Mouse (Mus musculus) spleen, adult 18-20 months (tissue): ENCODE results near the gene Heatr4.
"Not testable (repeated sequence)": the region's sequence is repeated elsewhere in the genome, so short reads cannot be mapped to it uniquely, and the experiment has no call there.

Experiments
- DNase-seq, 2 experiments: peaks; one replicate each; pipeline ENCODE4 v3.0.0; 2022; ENCODE audit warnings: mixed read lengths in 2 of 2

The Heatr4 gene

DNA sequence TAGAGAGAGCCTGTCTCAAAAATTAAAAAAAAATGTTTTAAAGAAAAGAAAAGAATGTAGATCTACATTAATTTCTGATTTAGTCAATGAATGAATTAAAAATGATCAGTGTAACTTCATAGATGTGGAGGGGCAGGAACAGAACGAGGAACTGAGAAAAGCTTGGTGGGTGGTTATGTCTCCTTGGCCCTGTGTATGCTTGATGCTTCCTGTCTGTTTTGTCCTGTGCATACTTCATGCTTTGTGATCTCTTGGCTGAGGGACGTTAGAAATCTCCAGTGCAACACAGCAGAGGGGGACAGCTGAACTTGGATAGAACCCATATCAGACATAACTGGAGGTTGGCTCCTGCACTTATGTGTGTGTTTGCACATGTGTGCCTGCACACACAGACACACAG, 12.6 kb upstream of the Heatr4 start:
- no peak for DNase-seq

DNA sequence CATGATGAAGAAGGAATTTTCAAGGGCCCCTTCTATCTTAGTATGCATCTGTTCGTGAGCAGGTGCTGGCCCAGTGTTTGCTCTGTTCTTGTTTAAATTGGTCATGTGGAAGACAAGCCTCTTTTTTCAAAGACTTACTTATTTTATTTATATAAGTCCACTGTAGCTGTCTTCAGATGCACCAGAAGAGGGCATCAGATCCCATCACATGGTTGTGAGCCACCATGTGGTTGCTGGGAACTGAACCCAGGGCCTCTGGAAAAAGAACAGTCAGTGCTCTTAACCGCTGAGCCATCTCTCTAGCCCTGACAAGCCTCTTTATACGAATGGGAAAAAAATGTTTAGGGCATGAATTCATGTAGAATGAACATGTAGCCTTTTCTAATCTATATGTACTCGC, 4.7 kb upstream of the Heatr4 start:
- no peak for DNase-seq

DNA sequence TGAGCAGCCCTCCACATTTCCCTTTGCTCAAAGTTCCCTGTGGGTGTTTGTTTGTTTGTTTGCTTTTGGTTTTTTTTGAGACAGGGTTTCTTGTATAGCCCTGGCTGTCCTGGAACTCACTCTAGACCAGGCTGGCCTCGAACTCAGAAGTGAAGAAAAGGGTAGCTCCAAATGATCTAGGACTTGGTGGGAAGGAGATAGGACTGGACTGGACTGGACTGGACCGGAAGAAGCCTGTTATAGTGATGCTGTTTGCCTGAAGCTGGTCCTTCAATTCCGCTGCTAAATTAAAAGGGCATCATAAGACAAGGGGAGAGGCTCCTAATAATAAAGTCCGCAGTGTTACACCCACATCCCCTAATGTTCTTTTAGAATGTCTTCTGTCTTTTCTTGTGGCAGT, 3.8 kb upstream of the Heatr4 start:
- DNase-seq: no peak

DNA sequence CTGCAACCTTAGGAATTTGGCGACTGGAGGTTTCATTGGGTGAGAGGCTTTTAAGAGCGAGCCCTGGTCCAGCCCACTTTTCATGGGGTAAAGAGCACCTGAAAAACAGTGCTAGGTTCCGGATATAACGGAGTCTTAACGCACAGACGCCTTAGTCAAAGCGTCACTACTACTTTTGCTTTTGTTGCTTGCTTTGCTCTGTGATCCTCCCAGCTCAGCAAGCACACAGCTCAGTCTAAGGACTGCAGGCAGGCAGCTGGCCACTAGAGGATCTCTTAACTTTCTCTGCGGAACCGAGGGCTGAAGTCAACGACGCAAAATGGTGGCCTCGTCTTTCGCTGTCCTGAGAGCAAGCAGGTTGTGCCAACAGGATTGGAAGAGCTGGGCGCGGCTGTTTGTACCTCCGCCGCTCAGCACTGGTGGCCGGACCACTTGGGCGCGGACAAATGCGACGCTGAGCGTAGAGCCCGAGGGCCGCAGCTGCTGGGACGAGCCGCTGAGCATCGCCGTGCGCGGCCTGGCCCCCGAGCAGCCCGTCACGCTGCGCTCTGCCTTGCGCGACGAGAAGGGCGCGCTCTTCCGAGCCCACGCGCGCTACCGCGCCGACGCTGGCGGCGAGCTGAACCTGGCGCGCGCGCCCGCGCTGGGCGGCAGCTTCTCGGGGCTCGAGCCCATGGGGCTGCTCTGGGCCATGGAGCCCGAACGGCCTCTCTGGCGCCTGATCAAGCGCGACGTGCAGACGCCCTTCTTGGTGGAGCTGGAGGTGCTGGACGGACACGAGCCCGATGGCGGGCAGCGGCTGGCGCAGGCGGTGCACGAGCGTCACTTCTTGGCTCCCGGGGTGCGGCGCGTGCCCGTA, 3.2 kb upstream of the Heatr4 start, which contains the start of gene Acot2:
Acot2 (plus strand) TSS at position 279 of the 859 bp plus-strand sequence.
- DNase-seq: peak; percentile 66 to 72

GRCm38 (mm10) chr12:83987242-83987582, 2.6 kb upstream of the Heatr4 start:
- no peak for DNase-seq

- DNase-seq: no peak
Observed at GRCm38 (mm10) chr12:83981615-83982014, 3.0 kb downstream of the Heatr4 start.

GRCm38 (mm10) chr12:83978862-83979261, 5.8 kb downstream of the Heatr4 start:
- no peak for DNase-seq

GRCm38 (mm10) chr12:83972117-83972516, 12.5 kb downstream of the Heatr4 start:
- DNase-seq: peak in 1 of 2 experiments; percentile 36

- no peak for DNase-seq
Observed at GRCm38 (mm10) chr12:83965235-83965634, 19.4 kb downstream of the Heatr4 start.

DNA sequence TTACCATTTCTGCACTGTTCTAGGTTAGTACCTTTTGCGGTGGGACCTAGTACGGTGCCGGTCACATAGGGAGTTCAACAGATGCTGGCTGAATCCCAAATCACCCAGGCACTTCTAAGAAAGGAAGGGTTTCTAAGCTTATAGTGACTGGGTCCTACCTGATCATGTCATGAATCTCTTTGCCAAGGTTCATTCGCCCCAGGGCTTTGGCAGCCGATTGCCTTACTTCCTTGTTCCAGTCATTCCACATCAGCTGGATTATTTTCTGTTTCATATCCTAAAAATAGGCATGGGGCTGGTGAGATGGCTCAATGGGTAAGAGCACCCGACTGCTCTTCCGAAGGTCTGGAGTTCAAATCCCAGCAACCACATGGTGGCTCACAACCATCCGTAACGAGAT, 26.4 kb downstream of the Heatr4 start:
- no peak for DNase-seq

GRCm38 (mm10) chr12:83951711-83952575, 32.7 kb downstream of the Heatr4 start:
- DNase-seq: no peak

- DNase-seq: peak in 1 of 2 experiments; percentile 12
Observed at GRCm38 (mm10) chr12:83950840-83951701, 33.6 kb downstream of the Heatr4 start.

GRCm38 (mm10) chr12:83950493-83950839, 34.2 kb downstream of the Heatr4 start, which contains the start of gene Riox1:
Gene Riox1 (plus strand): TSS chr12:83950608.
- DNase-seq: peak; percentile 65 to 71

DNA sequence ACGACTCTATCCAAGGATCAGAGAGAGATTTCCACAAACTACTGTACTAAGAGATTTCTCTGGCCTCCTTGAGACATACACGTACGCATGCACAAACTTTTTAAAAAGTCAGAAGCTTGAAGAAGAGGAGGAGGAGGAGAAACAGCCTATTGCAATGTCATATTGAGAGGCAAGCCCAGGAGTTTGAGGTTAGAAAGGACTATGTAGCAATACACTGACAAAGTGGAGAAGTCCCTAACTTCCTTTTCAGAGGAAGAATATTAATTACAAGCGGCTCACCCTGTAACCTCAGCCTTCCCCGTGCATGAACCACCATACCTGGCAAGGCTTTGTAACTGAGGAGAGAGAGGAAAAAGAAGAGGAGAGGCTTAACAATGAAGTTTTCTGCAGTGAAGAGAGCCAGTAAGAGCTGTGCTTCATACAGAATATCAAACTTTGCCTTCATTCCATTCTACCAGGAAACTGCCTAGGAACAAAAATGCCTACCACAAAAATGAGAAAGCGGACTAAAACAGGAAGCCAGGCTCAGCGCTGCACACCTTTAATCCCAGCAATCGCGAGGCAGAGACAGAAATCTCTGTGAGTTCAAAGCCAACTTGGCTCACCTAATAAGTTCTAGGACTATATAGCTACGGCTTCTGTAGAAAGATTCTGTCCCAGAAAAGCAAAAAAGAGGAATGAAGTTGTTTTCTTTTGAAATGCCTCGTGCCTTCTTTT, 34.7 kb downstream of the Heatr4 start:
- no peak for DNase-seq

GRCm38 (mm10) chr12:83949043-83949442, 35.6 kb downstream of the Heatr4 start:
- DNase-seq: no peak

DNA sequence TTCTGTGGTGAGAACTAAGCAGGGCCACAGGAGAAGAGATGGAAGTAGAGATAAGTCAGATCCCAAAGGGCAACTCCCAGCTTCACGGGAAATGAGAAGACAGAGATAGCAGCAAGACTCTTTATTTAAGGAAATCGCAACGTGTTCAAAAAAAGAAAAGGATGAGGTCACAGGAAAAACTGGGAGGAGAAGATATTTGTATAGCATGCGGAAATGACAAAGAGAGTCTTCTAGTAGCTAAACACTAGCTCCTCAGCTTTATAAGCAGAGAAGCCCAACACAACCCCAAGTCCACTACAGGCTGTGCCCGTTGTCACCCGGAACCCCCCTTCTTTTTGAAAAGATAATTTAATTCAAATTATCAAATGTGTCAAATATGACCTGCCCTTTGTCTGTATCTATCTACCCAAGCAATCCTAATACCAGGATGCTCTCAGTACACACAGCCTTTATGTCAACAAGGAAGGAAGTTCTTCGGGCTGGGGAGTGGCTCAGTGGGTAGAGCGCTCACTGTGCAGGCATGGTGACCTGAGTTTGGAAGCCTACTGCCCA, 37.3 kb downstream of the Heatr4 start:
- DNase-seq: no peak

GRCm38 (mm10) chr12:83941938-83942337, 42.7 kb downstream of the Heatr4 start:
- no peak for DNase-seq

DNA sequence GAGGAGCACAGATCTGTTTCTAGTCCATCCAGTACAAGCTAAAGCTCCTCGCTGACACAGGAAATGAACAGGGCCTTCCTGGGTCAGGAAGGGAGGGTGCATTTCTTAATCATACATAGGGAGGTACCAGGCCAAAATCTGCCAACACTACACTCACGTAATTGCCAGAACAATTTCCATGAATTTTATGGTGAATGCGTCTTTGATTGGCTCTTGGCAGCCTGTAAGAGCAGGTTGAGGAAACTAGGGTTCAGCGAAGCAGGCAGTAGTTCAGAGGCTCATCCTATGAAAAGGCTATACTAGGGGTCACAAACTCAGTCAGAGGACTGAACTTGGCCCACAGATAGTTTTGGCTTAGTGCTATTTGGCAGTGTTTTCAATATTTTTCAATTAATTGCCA, 44.6 kb downstream of the Heatr4 start:
- no peak for DNase-seq

GRCm38 (mm10) chr12:83939332-83939731, 45.3 kb downstream of the Heatr4 start:
- DNase-seq: no peak

DNA sequence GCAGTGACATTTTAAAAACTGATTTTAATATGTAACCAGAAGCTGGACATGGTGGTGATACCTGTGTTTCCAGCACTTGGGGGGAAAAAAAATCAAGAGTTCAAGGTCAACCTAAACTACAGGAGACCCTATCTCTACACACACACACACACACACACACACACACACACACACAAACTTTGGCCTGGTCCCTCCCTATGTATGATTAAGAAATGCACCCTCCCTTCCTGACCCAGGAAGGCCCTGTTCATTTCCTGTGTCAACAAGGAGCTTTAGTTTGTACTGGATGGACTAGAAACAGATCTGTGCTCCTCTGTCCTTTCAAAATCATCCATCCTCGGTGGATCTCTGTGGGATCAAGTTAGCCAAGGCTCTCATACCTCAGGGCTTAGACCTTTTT, 46.1 kb downstream of the Heatr4 start:
- DNase-seq: not testable (repeated sequence)

- no peak for DNase-seq
Observed at GRCm38 (mm10) chr12:83937600-83937999, 47.1 kb downstream of the Heatr4 start.
